Mouse (Mus musculus) MEL (cell line): ENCODE measurements around the gene Cspg4. TPM values are rescaled to one million over a fixed set of nuclear protein-coding genes. Genes with fewer than 3 reads are reported as not detected.
A peak's percentile ranks its signal among the peaks of the same experiment; 100 is the strongest.

Experiments
- DNase-seq: peaks from one replicate; pipeline ENCODE4 v3.0.0; 2011; ENCODE audit warnings: low read depth, low spot score
- H3K27ac ChIP-seq: 2 replicates; pipeline ENCODE4 v1.5.1; 2012; ENCODE audit warnings: low read depth, mild to moderate bottlenecking, control low read depth, low read length, moderate library complexity; ENCODE audit not compliant: control insufficient read depth
- H3K27me3 ChIP-seq, 2 experiments: fragments of 150-350 bp in 1 of 2; sonication (generic) in 1 of 2; 2 replicates each; pipeline ENCODE4 v1.6.1; 2012; ENCODE audit warnings: low read length in 2 of 2, mild to moderate bottlenecking in 2 of 2, improper control_type of control experiment in 1 of 2, moderate library complexity in 1 of 2; ENCODE audit not compliant: insufficient read depth in 2 of 2, control insufficient read depth in 1 of 2
- H3K36me3 ChIP-seq, 2 experiments: 2 replicates each; pipeline ENCODE4 v1.6.1; 2012 to 2014; ENCODE audit warnings: low read length in 2 of 2, improper control_type of control experiment in 1 of 2, inconsistent platforms in 1 of 2, mild to moderate bottlenecking in 1 of 2; ENCODE audit not compliant: insufficient read depth in 2 of 2, control insufficient read depth in 1 of 2
- H3K4me1 ChIP-seq, 2 experiments: fragments of 150-350 bp in 1 of 2; sonication (generic) in 1 of 2; 2 replicates each; pipeline ENCODE4 v1.6.1; 2012; ENCODE audit warnings: low read length in 2 of 2, improper control_type of control experiment in 1 of 2, mild to moderate bottlenecking in 1 of 2; ENCODE audit not compliant: insufficient read depth in 2 of 2, control insufficient read depth in 1 of 2
- H3K4me3 ChIP-seq, 2 experiments: fragments of 150-350 bp in 1 of 2; sonication (generic) in 1 of 2; 2 replicates each; pipeline ENCODE4 v1.5.1; 2012; ENCODE audit warnings: low read depth in 2 of 2, low read length in 2 of 2, mild to moderate bottlenecking in 2 of 2, moderate library complexity in 2 of 2, control low read depth in 1 of 2, improper control_type of control experiment in 1 of 2; ENCODE audit not compliant: control insufficient read depth in 1 of 2, insufficient read depth in 1 of 2
- H3K79me2 ChIP-seq: 2 replicates; pipeline ENCODE4 v1.6.1; 2012; ENCODE audit warnings: mild to moderate bottlenecking, low read length, moderate library complexity; ENCODE audit not compliant: control insufficient read depth, poor library complexity, insufficient read depth
- H3K9ac ChIP-seq: 2 replicates; pipeline ENCODE4 v1.6.1; 2012; ENCODE audit warnings: low read depth, mild to moderate bottlenecking, control low read depth, low read length, moderate library complexity; ENCODE audit not compliant: control insufficient read depth, poor library complexity, severe bottlenecking
- H3K9me3 ChIP-seq: fragments of 150-350 bp; sonication (generic); replicated peaks from 2 replicates; pipeline ENCODE4 v1.6.1; 2012; ENCODE audit warnings: mild to moderate bottlenecking, low read length, improper control_type of control experiment, moderate library complexity; ENCODE audit not compliant: insufficient read depth
- BHLHE40 ChIP-seq: IDR thresholded peaks from 2 replicates; pipeline ENCODE4 v1.6.1; 2012; ENCODE audit warnings: low read depth, mild to moderate bottlenecking, inconsistent platforms, low read length, improper control_type of control experiment, borderline replicate concordance
- CHD1 ChIP-seq: IDR thresholded peaks from 2 replicates; pipeline ENCODE4 v1.6.1; 2012; ENCODE audit warnings: low read depth, mild to moderate bottlenecking, inconsistent platforms, low read length, improper control_type of control experiment
- CHD2 ChIP-seq: IDR thresholded peaks from 2 replicates; pipeline ENCODE4 v1.6.1; 2011; ENCODE audit warnings: low read length, improper control_type of control experiment
- CTCF ChIP-seq, 3 experiments: IDR thresholded peaks in 2 of 3; conservative IDR thresholded peaks in 1 of 3; 2 replicates each; pipeline ENCODE4 v1.5.1; 2011 to 2012; ENCODE audit warnings: low read length in 3 of 3, low read depth in 2 of 3, mild to moderate bottlenecking in 2 of 3, improper control_type of control experiment in 1 of 3, inconsistent platforms in 1 of 3, mixed read lengths in 1 of 3, moderate library complexity in 1 of 3; ENCODE audit not compliant: control insufficient read depth in 1 of 3, insufficient read depth in 1 of 3, poor library complexity in 1 of 3, severe bottlenecking in 1 of 3
- E2F4 ChIP-seq: IDR thresholded peaks from 2 replicates; pipeline ENCODE4 v1.6.1; 2011; ENCODE audit warnings: low read depth, low read length, improper control_type of control experiment, borderline replicate concordance
- ELF1 ChIP-seq: IDR thresholded peaks from 2 replicates; pipeline ENCODE4 v1.6.1; 2014; ENCODE audit warnings: low read depth, mild to moderate bottlenecking, inconsistent platforms, low read length, improper control_type of control experiment, moderate library complexity
- EP300 ChIP-seq, 2 experiments: IDR thresholded peaks; 2 replicates each; pipeline ENCODE4 v1.6.1; 2011; ENCODE audit warnings: improper control_type of control experiment in 2 of 2, low read length in 2 of 2, low read depth in 1 of 2, mild to moderate bottlenecking in 1 of 2
- ETS1 ChIP-seq: IDR thresholded peaks from 2 replicates; pipeline ENCODE4 v1.6.1; 2012; ENCODE audit warnings: low read depth, mild to moderate bottlenecking, inconsistent platforms, low read length, improper control_type of control experiment, moderate library complexity
- GABPA ChIP-seq: IDR thresholded peaks from 2 replicates; pipeline ENCODE4 v1.6.1; 2012; ENCODE audit warnings: low read depth, mild to moderate bottlenecking, inconsistent platforms, low read length, improper control_type of control experiment, moderate library complexity
- GATA1 ChIP-seq: IDR thresholded peaks from 2 replicates; pipeline ENCODE4 v1.6.1; 2011; ENCODE audit warnings: low read depth, low read length, improper control_type of control experiment
- HCFC1 ChIP-seq: IDR thresholded peaks from 2 replicates; pipeline ENCODE4 v1.6.1; 2012; ENCODE audit warnings: low read depth, mild to moderate bottlenecking, inconsistent platforms, low read length, improper control_type of control experiment, moderate library complexity
- JUND ChIP-seq: IDR thresholded peaks from 2 replicates; pipeline ENCODE4 v1.6.1; 2011; ENCODE audit warnings: low read depth, mild to moderate bottlenecking, improper control_type of control experiment, low read length
- KAT2A ChIP-seq: conservative IDR thresholded peaks from 2 replicates; pipeline ENCODE4 v1.6.1; 2012; ENCODE audit warnings: low read depth, low read length, improper control_type of control experiment, inconsistent platforms
- MAFK ChIP-seq: IDR thresholded peaks from 2 replicates; pipeline ENCODE4 v1.6.1; 2011; ENCODE audit warnings: low read depth, mild to moderate bottlenecking, low read length, improper control_type of control experiment, borderline replicate concordance
- MAX ChIP-seq: IDR thresholded peaks from 2 replicates; pipeline ENCODE4 v1.6.1; 2011; ENCODE audit warnings: low read length, improper control_type of control experiment
- MAZ ChIP-seq: IDR thresholded peaks from 2 replicates; pipeline ENCODE4 v1.6.1; 2012; ENCODE audit warnings: low read depth, mild to moderate bottlenecking, inconsistent platforms, low read length, improper control_type of control experiment
- MEF2A ChIP-seq: IDR thresholded peaks from 2 replicates; pipeline ENCODE4 v1.6.1; 2014; ENCODE audit warnings: low read depth, mild to moderate bottlenecking, inconsistent platforms, low read length, improper control_type of control experiment; ENCODE audit not compliant: poor library complexity, insufficient replicate concordance, severe bottlenecking; ENCODE audit errors: extremely low read depth
- MXI1 ChIP-seq: IDR thresholded peaks from 2 replicates; pipeline ENCODE4 v1.6.1; 2011; ENCODE audit warnings: mild to moderate bottlenecking, low read depth, low read length, improper control_type of control experiment
- NELFE ChIP-seq: IDR thresholded peaks from 2 replicates; pipeline ENCODE4 v1.6.1; 2011; ENCODE audit warnings: low read depth, low read length, improper control_type of control experiment
- NRF1 ChIP-seq: IDR thresholded peaks from 2 replicates; pipeline ENCODE4 v1.6.1; 2014; ENCODE audit warnings: low read depth, mild to moderate bottlenecking, inconsistent platforms, low read length, improper control_type of control experiment, moderate library complexity; ENCODE audit not compliant: poor library complexity, insufficient read depth, severe bottlenecking
- POLR2AphosphoS2 ChIP-seq: IDR thresholded peaks from 2 replicates; pipeline ENCODE4 v1.6.1; 2011; ENCODE audit warnings: low read length, improper control_type of control experiment
- RAD21 ChIP-seq: IDR thresholded peaks from 2 replicates; pipeline ENCODE4 v1.6.1; 2011; ENCODE audit warnings: mild to moderate bottlenecking, low read depth, low read length, improper control_type of control experiment
- SIN3A ChIP-seq: IDR thresholded peaks from 2 replicates; pipeline ENCODE4 v1.6.1; 2012; ENCODE audit warnings: low read length, improper control_type of control experiment, inconsistent platforms
- SMC3 ChIP-seq: IDR thresholded peaks from 2 replicates; pipeline ENCODE4 v1.6.1; 2011; ENCODE audit warnings: low read depth, low read length, improper control_type of control experiment
- TAL1 ChIP-seq: IDR thresholded peaks from 2 replicates; pipeline ENCODE4 v1.6.1; 2012; ENCODE audit warnings: mild to moderate bottlenecking, inconsistent platforms, low read length, moderate library complexity, mixed read lengths
- TBP ChIP-seq: IDR thresholded peaks from 2 replicates; pipeline ENCODE4 v1.8.0; 2011; ENCODE audit warnings: low read depth, low read length, improper control_type of control experiment
- TCF12 ChIP-seq: IDR thresholded peaks from 2 replicates; pipeline ENCODE4 v1.6.1; 2014; ENCODE audit warnings: low read depth, mild to moderate bottlenecking, inconsistent platforms, low read length, improper control_type of control experiment, moderate library complexity
- UBTF ChIP-seq: IDR thresholded peaks from 2 replicates; pipeline ENCODE4 v1.6.1; 2012; ENCODE audit warnings: low read depth, mild to moderate bottlenecking, inconsistent platforms, low read length, improper control_type of control experiment, moderate library complexity, borderline replicate concordance; ENCODE audit not compliant: insufficient read depth
- USF1 ChIP-seq: IDR thresholded peaks from 2 replicates; pipeline ENCODE4 v1.6.1; 2014; ENCODE audit warnings: low read depth, mild to moderate bottlenecking, inconsistent platforms, low read length, improper control_type of control experiment, moderate library complexity
- USF2 ChIP-seq, 2 experiments: IDR thresholded peaks; 2 replicates each; pipeline ENCODE4 v1.6.1; 2011 to 2012; ENCODE audit warnings: improper control_type of control experiment in 2 of 2, low read length in 2 of 2, borderline replicate concordance in 1 of 2, inconsistent platforms in 1 of 2, low read depth in 1 of 2, mild to moderate bottlenecking in 1 of 2; ENCODE audit not compliant: insufficient read depth in 1 of 2
- ZC3H11A ChIP-seq: IDR thresholded peaks from 2 replicates; pipeline ENCODE4 v1.6.1; 2012; ENCODE audit warnings: low read depth, mild to moderate bottlenecking, inconsistent platforms, low read length, improper control_type of control experiment
- ZKSCAN1 ChIP-seq: IDR thresholded peaks from 2 replicates; pipeline ENCODE4 v1.6.1; 2012; ENCODE audit warnings: low read depth, mild to moderate bottlenecking, inconsistent platforms, low read length, improper control_type of control experiment, moderate library complexity
- ZMIZ1 ChIP-seq: IDR thresholded peaks from 2 replicates; pipeline ENCODE4 v1.6.1; 2012; ENCODE audit warnings: low read depth, mild to moderate bottlenecking, inconsistent platforms, low read length, improper control_type of control experiment, moderate library complexity
- ZNF384 ChIP-seq: IDR thresholded peaks from 2 replicates; pipeline ENCODE4 v1.6.1; 2012; ENCODE audit warnings: low read depth, mild to moderate bottlenecking, inconsistent platforms, low read length, improper control_type of control experiment
- polyA plus RNA-seq, 2 experiments: library from polyadenylated mRNA; stranded (reverse) in 1 of 2; unstranded in 1 of 2; fragments of >175 nt in 1 of 2; fragments of >200 nt in 1 of 2; gene quantifications; 2 replicates each; pipeline versions ENCODE4 v1.2.1 to v1.2.4; 2012; ENCODE audit warnings: low replicate concordance in 2 of 2, low read depth in 1 of 2; ENCODE audit not compliant: insufficient read length in 2 of 2, insufficient read depth in 1 of 2, missing spikeins in 1 of 2
- total RNA-seq: library from RNA; depleted of rRNA; stranded (reverse); fragments of 300-350 nt; gene quantifications from 2 replicates; pipeline ENCODE4 v1.2.3, GENCODE M21; 2012

The Cspg4 gene
- total and polyA plus RNA-seq, 3 experiments, result 0.15 to 0.23 TPM; not detected in 1

DNA sequence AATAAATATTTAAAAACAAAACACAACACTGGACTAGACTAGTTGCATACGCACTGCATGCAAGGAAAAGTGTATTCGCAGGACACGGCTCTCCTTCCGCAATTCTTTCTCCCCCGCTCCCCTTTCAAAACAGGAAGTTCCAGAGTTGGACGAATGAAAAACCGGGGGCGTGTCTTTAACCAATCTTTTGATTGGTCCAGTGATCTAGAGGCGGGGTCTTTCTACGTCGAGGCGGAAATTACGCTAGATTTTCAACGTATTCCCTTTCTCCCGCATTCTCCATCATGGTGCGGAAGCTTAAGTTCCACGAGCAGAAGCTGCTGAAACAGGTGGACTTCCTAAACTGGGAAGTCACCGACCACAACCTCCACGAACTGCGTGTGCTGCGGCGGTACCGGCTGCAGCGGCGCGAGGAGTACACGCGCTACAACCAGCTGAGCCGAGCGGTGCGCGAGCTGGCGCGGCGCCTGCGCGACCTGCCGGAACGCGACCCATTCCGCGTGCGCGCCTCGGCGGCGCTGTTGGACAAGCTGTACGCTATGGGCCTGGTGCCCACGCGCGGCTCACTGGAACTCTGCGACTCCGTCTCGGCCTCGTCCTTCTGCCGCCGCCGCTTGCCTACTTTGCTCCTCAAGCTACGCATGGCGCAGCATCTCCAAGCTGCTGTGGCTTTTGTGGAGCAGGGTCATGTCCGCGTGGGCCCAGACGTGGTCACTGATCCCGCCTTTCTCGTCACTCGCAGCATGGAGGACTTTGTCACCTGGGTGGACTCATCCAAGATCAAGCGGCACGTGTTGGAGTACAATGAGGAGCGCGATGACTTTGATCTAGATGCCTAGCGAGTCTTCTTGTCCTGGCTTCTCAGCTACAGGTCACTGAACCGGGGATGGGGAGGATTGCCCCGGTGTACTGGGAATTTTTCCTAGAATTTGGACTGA lies 72.7 kb downstream of the Cspg4 start, which contains the start of gene Imp3:
TSS of gene Imp3 (plus strand) at position 253 of the 938 bp plus-strand sequence.
- peak within 1 kb of the TSS; percentile 97 to 99 for H3K4me3 ChIP-seq
- peak; percentile 98 for DNase-seq
- peaks cover 0 to 18% of the 10 kb centered on the region in 2 experiments; a peak in 2 of 4 replicates for H3K36me3 ChIP-seq
- peaks cover 0 to 4% of the 10 kb centered on the region in 2 experiments for H3K4me1 ChIP-seq
- no peaks in the 10 kb centered on the region for H3K27me3 ChIP-seq
- peaks cover 23% of the 10 kb centered on the region for H3K79me2 ChIP-seq
- no peaks in the 10 kb centered on the region for H3K9me3 ChIP-seq
- peak within 1 kb of the TSS; percentile 86 for H3K27ac ChIP-seq
- H3K9ac ChIP-seq, result peak within 1 kb of the TSS; percentile 94
- TF ChIP-seq USF2 (IDR thresholded peaks at IDR 0.05; ENCODE audit: borderline replicate concordance in 1 of 2, insufficient read depth in 1 of 2, low read depth in 1 of 2, low read length in 2 of 2) (no peak), ZC3H11A (no peak), MAFK (no peak), E2F4 (no peak), POLR2AphosphoS2 (peak; percentile 85; the same call in 1 of the 2 replicates), USF1 (0 out of 2 replicates have a peak, but pooled peaks have one; percentile 21), EP300 (IDR thresholded peaks at IDR 0.05; ENCODE audit: low read depth in 1 of 2, low read length in 2 of 2) (no peak; a peak in 1 of 4 replicates), MXI1 (peak; percentile 89), ETS1 (no peak; the same call in 1 of the 2 replicates), MAX (peak; percentile 73; the same call in 1 of the 2 replicates), ELF1 (peak; percentile 97), HCFC1 (peak; percentile 83), NRF1 (peak; percentile 71), CTCF (IDR thresholded peaks at IDR 0.05 in 2 of 3, conservative IDR thresholded peaks at IDR 0.05 in 1 of 3; ENCODE audit: control insufficient read depth in 1 of 3, insufficient read depth in 1 of 3, low read depth in 2 of 3, low read length in 3 of 3, poor library complexity in 1 of 3, severe bottlenecking in 1 of 3) (peak in 2 of 3 experiments; percentile 5 to 34; a peak in 2 of 6 replicates), TBP (peak; percentile 79), KAT2A (no peak; the same call in 1 of the 2 replicates), GABPA (no peak), TAL1 (no peak), NELFE (peak; percentile 92), RAD21 (no peak), ZNF384 (no peak), MEF2A (no peak), GATA1 (no peak), CHD1 (no peak; the same call in 1 of the 2 replicates), MAZ (no peak), SIN3A (peak; percentile 92), TCF12 (peak; percentile 15), ZKSCAN1 (no peak), CHD2 (no peak), UBTF (no peak), SMC3 (no peak), BHLHE40 (no peak), JUND (no peak), ZMIZ1 (no peak; the same call in 1 of the 2 replicates)
